Mouse (Mus musculus) c-Kit-positive CD71-negative TER-119-negative erythroid progenitor cells, embryonic 14.5 days (primary cell): ENCODE measurements around the gene Meis3.

ENCODE experiments used
- DNase-seq: peaks from one replicate; pipeline ENCODE4 v3.0.0-alpha.2; 2013; ENCODE audit warnings: low read depth

Meis3 gene

DNA sequence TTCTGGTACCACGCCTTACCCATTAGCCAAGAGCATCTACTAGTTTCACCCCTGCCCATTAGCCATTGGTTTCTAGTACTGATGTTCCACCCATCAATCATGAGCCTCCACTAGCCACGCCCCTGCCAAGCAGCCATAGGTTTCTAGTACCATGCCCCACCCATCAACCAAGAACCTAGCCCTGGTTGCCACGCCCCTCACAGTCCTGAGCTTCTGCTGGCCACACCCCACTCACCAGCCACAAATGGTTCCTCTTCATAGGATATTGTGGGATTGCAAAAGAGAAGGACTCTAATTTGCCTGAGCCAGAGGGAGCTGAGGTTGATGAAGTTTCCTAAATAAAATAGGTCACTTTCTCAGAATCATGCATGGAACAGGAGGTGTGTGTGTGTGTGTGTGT, 14.2 kb upstream of the Meis3 start:
- no peak for DNase-seq

- DNase-seq, result no peak
These were observed 13.6 kb upstream of the Meis3 start for GRCm38 (mm10) chr7:16161302-16161701.

DNA sequence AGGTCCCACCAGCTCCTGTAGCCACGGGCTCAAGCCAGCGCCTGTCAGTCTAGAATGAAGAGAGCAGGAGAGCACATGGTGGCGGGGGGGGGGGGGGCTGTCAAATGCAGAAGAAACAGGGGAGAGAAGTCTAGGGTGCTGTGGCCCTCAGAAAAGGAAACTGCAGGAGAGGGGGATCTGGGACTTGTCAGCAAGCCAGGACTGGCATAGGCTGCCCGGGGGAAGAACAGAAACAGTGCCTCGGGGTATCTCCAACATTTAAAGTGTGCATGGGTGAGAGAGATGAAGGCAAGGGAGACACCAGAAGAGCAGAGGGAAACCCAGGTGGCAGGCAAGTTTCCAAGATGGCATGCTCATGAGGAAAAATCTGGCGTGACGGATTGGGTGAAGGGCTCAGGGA, 12.9 kb upstream of the Meis3 start:
- no peak for DNase-seq

GRCm38 (mm10) chr7:16172141-16172581, 2.7 kb upstream of the Meis3 start:
- no peak for DNase-seq

GRCm38 (mm10) chr7:16172586-16173140, 2.2 kb upstream of the Meis3 start:
- no peak for DNase-seq

GRCm38 (mm10) chr7:16173146-16173545, 1.7 kb upstream of the Meis3 start:
- DNase-seq, result no peak

DNA sequence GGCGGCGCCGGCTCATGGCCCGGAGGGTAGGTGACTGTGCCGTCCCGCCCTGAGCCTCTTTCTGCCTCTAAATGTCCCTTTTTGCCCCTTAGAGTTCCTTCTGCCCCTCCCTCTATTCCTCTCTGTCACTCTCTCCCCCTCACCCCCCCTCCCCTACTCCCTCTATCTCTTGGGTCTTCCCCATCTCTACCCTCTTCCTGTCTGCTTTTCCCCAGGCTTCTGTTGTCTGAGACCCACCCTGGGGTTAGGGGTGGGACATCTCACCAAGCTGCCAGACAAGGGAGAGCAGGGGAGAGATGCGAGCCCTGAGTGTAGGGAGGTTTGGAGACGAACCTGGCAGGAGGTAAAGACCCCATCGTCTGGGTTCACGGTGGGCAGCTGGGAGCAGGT, 647 bp downstream of the Meis3 start:
- DNase-seq, result no peak

DNA sequence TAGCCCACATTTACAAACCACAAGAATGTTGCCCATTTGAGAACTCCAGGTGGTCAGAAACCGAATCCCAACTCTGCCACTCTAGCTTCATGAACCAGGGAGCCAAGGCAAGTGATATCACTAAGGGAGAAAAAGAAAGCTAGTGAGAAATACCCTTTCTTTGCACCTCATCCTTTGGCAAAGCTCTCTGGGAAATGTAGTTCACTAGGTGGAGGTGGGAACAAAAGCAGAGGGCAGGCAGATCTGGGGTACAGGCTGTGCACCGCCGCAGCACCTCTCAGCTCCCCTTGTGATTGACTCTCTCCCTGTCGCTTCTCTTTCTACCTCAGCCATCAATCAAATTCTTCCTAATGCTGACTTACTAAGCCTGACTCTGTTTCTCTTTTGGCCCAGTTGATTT, 3.2 kb downstream of the Meis3 start:
- DNase-seq, result no peak

- peak; percentile 60 for DNase-seq
These were observed 8.8 kb downstream of the Meis3 start for GRCm38 (mm10) chr7:16183663-16184062.

DNA sequence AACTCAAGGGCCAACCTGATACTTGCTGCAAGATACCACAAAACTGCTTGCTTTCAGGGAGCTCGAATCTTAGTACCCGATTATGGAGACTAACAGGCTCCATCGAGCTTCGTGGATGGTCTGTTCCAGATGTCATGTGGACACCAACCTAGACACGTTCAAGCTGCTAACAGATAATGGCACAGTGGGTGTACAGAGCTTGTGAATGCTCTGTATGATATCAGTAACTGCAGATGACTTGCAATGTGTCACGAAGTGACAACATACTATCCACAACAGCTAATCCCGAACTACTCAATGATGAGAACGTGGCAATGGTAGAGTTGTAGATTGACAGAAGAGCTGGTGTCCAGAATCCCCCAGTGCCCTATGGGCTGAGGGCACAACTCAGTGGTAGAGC, 12.6 kb downstream of the Meis3 start:
- DNase-seq, result no peak

GRCm38 (mm10) chr7:16192315-16192714, 17.4 kb downstream of the Meis3 start:
- peak; percentile 72 for DNase-seq

- DNase-seq, result no peak
These were observed 18.8 kb downstream of the Meis3 start for GRCm38 (mm10) chr7:16193702-16194101.

DNA sequence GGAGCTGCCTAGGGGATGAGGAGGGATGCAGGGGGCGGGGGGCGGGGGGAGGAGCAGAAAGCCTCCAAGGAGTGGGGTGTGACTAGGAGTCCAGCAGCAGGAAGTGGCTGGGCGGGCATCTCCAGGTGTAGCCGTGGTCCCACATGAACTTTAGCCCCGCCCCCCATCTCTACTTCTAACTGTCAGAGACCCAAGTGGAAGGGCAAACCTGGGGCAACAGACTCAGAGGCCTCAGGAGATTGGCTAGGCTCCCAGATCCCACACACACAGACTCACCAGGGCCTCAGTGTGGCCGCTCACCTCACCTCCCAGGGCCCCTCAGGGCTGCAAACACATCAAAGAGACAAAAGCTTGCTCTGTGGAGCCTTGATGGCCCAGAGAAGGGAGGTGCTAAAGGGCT, 21.7 kb downstream of the Meis3 start:
- no peak for DNase-seq

- no peak for DNase-seq
These were observed 22.3 kb downstream of the Meis3 start for GRCm38 (mm10) chr7:16197166-16197565.

- no peak for DNase-seq
These were observed 23.6 kb downstream of the Meis3 start for GRCm38 (mm10) chr7:16198540-16198939.

GRCm38 (mm10) chr7:16201136-16201535, 26.2 kb downstream of the Meis3 start:
- no peak for DNase-seq

GRCm38 (mm10) chr7:16202756-16203504, 28.0 kb downstream of the Meis3 start:
- DNase-seq, result no peak

DNA sequence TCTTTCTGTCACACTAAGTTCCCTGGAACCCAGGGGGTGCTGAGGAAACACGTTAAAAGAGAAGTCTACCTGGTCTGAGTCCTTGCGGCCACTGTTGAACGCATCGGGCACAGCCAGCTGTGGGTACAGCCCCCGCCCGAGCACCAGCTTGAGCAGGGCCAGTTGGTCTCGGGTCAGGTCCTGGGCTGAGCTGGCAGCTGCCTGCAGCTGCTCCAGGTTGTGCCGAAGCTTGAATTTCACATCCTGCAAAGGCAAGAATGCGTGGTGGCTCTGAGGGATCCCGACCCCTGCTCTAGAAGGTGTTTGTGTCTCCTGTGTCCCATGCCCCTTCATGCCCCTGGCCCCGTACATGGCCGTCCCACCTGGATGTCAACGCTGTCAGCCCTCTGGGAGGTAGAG, 28.6 kb downstream of the Meis3 start:
- no peak for DNase-seq

DNA sequence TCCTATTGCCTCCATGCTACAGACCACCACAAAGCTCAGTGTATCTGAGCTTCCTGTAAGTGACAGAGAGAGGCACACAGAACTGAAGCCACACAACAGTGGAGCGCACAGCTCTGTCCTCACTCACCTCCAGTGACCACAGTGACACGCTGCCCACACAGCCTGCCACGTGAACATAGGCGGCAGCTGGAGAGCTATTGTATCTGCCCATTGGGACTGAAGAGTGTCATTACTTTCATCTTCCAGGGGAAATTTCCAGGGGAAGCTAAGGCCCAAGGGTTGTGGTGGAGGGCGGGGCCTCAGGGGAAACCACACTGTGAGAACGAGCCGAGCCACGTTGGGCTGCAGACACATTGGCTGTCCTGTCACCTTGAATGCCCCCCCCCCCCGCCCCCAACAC, 29.9 kb downstream of the Meis3 start:
- no peak for DNase-seq

DNA sequence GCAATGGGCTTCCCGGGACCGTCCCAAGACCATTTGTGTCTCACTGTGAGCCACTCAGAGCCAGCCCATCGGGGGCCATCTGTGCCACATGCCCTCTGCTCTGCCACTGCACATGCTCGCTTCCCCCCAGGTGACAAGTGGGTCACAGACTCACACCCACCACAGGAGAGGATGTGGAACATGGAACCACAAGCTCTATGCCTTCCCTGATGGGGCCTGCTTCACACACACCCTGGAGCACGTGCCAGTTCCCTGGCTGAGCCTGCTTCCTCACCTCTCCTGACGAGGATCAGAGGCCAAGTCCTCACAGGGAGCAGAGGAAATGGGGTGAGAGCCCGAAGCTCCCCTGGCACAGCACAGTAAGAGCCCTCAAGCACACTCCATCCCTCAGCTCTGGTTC, 32.2 kb downstream of the Meis3 start:
- DNase-seq, result no peak

DNA sequence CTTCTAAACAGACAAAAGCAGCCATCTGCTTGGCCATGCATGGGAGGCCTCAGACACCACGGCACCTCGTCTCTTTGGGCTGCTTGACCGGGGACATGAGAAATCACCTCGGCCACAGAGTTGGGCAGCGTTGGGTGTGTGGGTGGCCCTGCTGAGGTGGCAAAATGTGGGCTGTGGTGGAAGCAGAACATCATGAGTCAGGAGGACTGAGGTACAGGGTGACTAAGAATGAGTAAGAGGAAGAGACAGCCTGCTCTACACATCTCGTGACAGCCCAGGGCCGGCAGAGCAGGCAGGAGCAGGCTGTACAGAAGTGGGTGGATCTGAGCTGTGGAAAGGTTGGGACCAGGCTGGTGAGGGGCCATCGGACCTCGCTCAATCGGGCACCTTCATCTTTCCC, 32.6 kb downstream of the Meis3 start:
- no peak for DNase-seq

DNA sequence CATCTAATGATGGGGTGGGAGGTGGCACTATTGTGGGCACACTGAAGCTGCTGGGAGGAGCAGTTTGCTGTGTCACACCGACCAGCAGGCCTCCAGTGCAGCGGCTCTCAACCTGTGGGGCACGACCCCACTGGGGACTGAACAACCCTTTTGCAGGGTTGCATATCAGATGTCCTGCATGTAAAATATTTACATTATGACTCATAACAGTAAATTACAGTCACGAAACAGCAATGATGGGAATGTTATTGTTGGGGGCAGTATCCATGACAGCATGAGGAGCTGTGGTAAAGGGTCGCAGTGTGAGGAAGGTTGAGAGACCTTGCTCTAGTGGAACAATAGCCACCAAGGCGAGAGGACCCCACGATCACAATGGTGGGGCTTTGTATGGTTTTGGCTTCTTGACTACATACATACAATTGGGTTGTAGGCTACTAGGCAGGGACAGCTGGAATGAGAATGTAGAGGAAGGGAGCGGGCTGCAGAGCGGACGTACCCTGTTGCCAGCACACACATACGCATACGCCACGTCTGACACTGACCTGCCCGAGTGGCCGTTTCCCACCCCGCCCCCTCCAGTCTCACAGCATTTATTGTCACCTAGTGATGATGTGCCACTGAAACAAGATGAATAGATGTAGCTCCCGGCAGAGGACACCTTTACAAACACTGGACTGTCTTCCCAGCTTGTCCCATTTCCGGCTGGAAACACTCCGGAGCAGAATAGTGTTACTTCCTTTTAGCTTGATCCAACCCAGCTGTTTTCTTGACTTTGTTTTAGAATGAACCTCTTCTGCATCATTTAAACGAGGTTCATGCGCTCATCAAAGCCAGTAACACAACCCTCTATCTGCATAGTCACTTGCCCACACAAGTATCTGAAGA, 34.1 kb downstream of the Meis3 start:
- DNase-seq, result no peak

GRCm38 (mm10) chr7:16210862-16211365, 36.0 kb downstream of the Meis3 start:
- no peak for DNase-seq
